Mouse (Mus musculus): ENCODE results near the gene Mlxip. TPM values are rescaled to one million over a fixed set of nuclear protein-coding genes. Genes with fewer than 3 reads are reported as not detected.

The Mlxip gene
- polyA plus RNA-seq, 1 experiment from 2014 or later: 14.0 TPM

DNA sequence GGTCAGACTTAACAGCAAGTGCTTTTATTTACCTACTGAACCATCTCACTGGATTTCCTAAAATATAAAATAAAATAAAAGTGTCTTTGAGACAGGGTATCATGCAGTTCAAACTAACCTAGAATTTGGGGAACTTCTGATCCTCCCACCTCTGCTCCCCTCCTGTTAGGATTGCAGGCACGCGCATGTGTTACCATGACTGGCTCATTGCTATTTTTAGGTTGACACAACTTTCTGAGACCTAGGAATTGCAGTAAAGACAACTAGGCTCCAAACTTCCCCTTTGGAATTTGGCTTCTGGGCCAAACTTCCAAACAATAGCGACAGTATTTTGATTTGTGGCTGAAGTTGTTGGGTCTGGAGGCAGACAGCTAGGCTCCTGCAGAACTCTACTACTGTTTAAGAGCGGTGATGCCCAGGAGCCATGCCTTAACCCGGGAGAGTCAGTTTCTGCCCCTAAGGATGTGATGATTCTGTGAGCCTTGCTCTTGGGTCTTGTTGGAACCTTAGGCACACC, 754 bp upstream of the Mlxip start:
- H3K4me3 ChIP-seq (ENCODE audit: low read depth, low read length): peak overlapping the region; percentile 97
- H3K9me3 ChIP-seq (ENCODE audit: control insufficient read depth, low read length): no peaks in the 10 kb centered on the region
- H3K36me3 ChIP-seq (ENCODE audit: control insufficient read depth, insufficient read depth, low read length): no peaks in the 10 kb centered on the region
- no peak for ATAC-seq (replicated peaks; ENCODE audit: low FRiP score)
- H3K27ac ChIP-seq (ENCODE audit: low read depth, low read length): peak overlapping the region; percentile 76
- peak overlapping the region; percentile 93 for H3K9ac ChIP-seq (ENCODE audit: low read depth, low read length)
- H3K27me3 ChIP-seq (replicated peaks; ENCODE audit: control insufficient read depth, insufficient read depth, low read length): no peaks in the 10 kb centered on the region
- DNase-seq (ENCODE audit: low spot score): no peak
- peaks cover 37% of the 10 kb centered on the region for H3K4me1 ChIP-seq (replicated peaks; ENCODE audit: control insufficient read depth, insufficient read depth, low read length)
- H3K4me2 ChIP-seq: peak overlapping the region; percentile 87
- 26% methylated on average over 5 of the region's 5 CpGs for WGBS

DNA sequence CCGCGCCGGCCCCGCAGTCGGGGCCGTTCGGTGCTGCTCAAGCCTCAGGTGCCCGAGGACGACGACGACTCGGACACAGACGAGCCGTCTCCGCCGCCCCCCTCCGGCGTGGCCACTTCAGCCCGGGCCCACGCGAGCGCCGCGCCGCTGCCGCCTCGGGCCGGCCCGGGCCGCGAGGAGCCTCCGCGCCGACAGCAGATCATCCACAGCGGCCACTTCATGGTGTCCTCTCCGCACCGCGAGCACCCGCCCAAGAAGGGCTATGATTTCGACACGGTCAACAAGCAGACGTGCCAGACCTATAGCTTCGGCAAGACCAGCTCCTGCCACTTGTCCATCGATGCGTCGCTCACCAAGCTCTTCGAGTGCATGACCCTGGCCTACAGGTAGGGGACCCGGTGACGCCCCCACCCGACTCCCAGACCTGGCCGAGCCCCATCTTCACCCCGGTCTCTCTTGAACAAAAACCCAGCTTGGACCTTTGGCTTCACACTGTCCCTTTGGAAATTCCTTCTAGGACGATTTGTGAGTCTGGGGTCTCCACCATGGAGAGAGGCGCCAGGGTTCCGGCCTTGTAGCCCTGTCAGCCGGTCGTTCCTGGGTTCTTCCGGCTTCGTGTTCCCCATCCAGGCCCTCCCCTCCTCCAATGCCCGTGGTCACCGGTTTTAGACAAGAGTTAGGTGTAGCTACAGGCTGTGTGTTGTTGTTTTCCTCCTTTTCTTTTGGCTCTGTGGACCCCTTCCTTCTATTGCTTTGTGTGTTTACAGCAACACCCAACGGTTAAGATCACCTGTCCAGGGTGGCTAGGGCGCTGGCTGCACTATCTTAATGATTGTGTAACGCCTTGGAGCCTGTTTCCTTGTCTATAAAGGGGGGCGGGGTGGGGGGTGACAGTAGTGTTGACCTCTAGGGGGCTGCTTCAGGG, 621 bp downstream of the Mlxip start:
- Histone ChIP-seq H3K36me3 (ENCODE audit: control insufficient read depth, insufficient read depth, low read length) (no peaks in the 10 kb centered on the region), H3K4me1 (replicated peaks; ENCODE audit: control insufficient read depth, insufficient read depth, low read length) (peaks cover 37% of the 10 kb centered on the region), H3K27ac (ENCODE audit: low read depth, low read length) (peak overlapping the region; percentile 76), H3K27me3 (replicated peaks; ENCODE audit: control insufficient read depth, insufficient read depth, low read length) (no peaks in the 10 kb centered on the region), H3K9me3 (ENCODE audit: control insufficient read depth, low read length) (no peaks in the 10 kb centered on the region), H3K4me2 (peak overlapping the region; percentile 87), H3K4me3 (ENCODE audit: low read depth, low read length) (peak overlapping the region; percentile 97), H3K9ac (ENCODE audit: low read depth, low read length) (peak overlapping the region; percentile 93)
- DNase-seq (ENCODE audit: low spot score): peak; percentile 67
- peak; percentile 24; the same call in 1 of the 2 replicates for ATAC-seq (replicated peaks; ENCODE audit: low FRiP score)
- under 1% methylated on average over 65 of the region's 65 CpGs for WGBS

DNA sequence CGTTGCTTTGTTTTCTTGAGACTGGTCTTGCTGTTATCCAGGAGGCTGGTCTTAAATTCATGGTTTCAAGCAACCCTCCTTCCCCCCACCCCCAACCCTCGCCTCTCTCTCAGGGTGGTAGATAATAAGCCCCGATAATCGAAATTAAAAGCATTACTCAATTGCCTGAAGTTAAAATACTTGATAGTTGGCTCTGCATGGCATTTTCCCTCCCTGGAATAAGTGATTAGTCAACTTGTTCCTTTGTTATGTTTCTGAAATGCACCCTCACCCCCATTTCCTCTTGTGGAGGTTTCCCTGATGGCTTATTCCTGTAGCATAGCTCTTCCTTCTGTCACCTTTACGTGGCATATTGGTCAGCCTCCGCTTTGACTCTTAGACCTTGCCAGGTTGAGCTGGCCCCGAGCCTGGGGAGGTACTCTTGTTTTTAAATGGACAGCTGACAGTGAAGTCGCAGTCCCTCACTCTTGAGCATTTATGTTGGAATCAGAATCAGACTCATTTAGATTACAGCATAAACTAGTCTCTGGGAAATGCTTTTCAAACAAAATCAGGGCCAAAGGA, 2.4 kb downstream of the Mlxip start:
- ATAC-seq (replicated peaks; ENCODE audit: low FRiP score) (no peak), DNase-seq (ENCODE audit: low spot score) (no peak)
- Histone ChIP-seq H3K27ac (ENCODE audit: low read depth, low read length) (no peak overlapping the region), H3K4me3 (ENCODE audit: low read depth, low read length) (peak overlapping the region; percentile 97; the same call in 1 of the 2 replicates), H3K36me3 (ENCODE audit: control insufficient read depth, insufficient read depth, low read length) (no peaks in the 10 kb centered on the region), H3K27me3 (replicated peaks; ENCODE audit: control insufficient read depth, insufficient read depth, low read length) (no peaks in the 10 kb centered on the region), H3K4me2 (peak overlapping the region; percentile 87), H3K9me3 (ENCODE audit: control insufficient read depth, low read length) (no peaks in the 10 kb centered on the region), H3K4me1 (replicated peaks; ENCODE audit: control insufficient read depth, insufficient read depth, low read length) (peaks cover 37% of the 10 kb centered on the region), H3K9ac (ENCODE audit: low read depth, low read length) (peak overlapping the region; percentile 30; the same call in 1 of the 2 replicates)
- WGBS: 53% methylated on average over 8 of the region's 8 CpGs

DNA sequence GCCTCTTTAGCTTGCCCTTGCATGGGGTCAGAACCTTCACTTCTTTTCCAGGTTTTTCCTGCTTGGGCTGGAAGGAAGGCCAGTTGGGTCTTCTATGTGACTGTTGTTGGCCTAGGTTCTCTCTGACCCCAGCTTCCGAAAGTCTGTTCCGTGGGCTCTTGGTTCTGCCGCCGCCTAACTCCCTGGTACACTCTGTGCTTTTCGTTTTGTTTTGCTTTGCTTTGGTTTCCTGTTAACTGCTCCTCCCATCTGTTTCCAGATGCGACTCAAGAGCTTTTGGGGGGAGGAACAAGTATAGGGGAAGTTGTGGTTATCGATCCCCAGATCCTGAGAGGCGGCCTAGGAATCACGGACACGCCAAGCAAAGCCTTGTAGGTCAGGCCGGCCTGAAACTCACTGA, 3.2 kb downstream of the Mlxip start:
- no peak overlapping the region for H3K27ac ChIP-seq (ENCODE audit: low read depth, low read length)

DNA sequence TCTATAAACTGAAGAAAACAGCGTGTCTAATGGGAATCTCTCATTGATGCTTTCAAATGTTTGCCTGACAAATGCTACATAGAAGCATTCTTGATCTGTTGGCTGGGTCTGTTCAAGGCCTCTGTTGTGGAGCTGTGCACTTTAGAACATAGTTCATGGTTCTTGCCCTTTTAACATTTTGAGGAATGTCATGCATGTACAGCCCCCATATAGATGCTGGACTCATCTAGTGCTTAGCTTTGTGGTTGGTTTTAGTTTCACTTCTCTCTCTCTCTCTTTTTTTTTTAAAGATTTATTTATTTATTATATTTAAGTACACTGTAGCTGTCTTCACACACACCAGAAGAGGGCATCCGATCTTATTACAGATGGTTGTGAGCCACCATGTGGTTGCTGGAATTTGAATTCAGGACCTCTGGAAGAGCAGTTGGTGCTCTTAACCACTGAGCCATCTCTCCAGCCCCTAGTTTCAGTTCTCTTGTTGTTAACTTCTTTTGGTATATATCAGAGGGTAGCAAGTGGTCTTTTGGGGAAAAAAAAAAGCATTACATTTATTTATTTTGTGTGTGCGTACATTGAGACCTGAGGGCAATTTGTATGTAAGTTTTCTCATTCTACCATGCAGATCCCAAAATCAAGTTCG, 4.4 kb downstream of the Mlxip start:
- WGBS: 88% methylated on average over 4 of the region's 4 CpGs
- Histone ChIP-seq H3K4me3 (ENCODE audit: low read depth, low read length) (no peak overlapping the region), H3K27ac (ENCODE audit: low read depth, low read length) (no peak overlapping the region), H3K4me2 (no peak overlapping the region), H3K9me3 (ENCODE audit: control insufficient read depth, low read length) (no peaks in the 10 kb centered on the region), H3K9ac (ENCODE audit: low read depth, low read length) (no peak overlapping the region), H3K36me3 (ENCODE audit: control insufficient read depth, insufficient read depth, low read length) (no peaks in the 10 kb centered on the region), H3K4me1 (replicated peaks; ENCODE audit: control insufficient read depth, insufficient read depth, low read length) (peaks cover 34% of the 10 kb centered on the region), H3K27me3 (replicated peaks; ENCODE audit: control insufficient read depth, insufficient read depth, low read length) (no peaks in the 10 kb centered on the region)
- ATAC-seq (replicated peaks; ENCODE audit: low FRiP score) (no peak), DNase-seq (ENCODE audit: low spot score) (no peak)

More for the DNA sequence above, 3.2 kb downstream of the Mlxip start:
- H3K9ac ChIP-seq (ENCODE audit: low read depth, low read length): no peak overlapping the region
- no peak for DNase-seq (ENCODE audit: low spot score)
- no peak for ATAC-seq (replicated peaks; ENCODE audit: low FRiP score)
- H3K4me3 ChIP-seq (ENCODE audit: low read depth, low read length): peak overlapping the region; percentile 11; the same call in 1 of the 2 replicates
- 41% methylated on average over 11 of the region's 11 CpGs for WGBS
- H3K9me3 ChIP-seq (ENCODE audit: control insufficient read depth, low read length): no peaks in the 10 kb centered on the region
- H3K36me3 ChIP-seq (ENCODE audit: control insufficient read depth, insufficient read depth, low read length): no peaks in the 10 kb centered on the region
- no peaks in the 10 kb centered on the region for H3K27me3 ChIP-seq (replicated peaks; ENCODE audit: control insufficient read depth, insufficient read depth, low read length)
- H3K4me2 ChIP-seq: peak overlapping the region; percentile 87
- peaks cover 37% of the 10 kb centered on the region for H3K4me1 ChIP-seq (replicated peaks; ENCODE audit: control insufficient read depth, insufficient read depth, low read length)

DNA sequence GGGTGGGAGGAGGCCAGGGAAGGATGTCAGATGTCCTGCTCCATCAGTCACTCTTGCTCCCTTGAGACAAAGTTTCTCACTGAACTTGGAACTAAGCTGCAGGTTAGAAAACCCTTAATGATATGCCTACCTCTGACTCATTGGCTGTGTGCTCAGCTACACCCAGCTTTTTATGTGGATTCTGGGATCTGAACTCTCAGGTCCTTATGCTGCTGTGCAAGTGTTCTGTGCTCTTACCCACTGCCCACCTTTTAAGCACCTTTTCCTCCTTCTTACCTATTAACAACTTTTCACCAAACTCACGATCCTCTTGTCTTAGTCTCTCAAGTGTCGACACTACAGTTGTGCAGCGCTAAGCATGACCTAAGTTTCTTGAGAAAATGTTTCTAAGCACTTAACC, 9.9 kb downstream of the Mlxip start:
- H3K4me3 ChIP-seq (ENCODE audit: low read depth, low read length): no peak overlapping the region
- no peaks in the 10 kb centered on the region for H3K27me3 ChIP-seq (replicated peaks; ENCODE audit: control insufficient read depth, insufficient read depth, low read length)
- H3K9me3 ChIP-seq (ENCODE audit: control insufficient read depth, low read length): no peaks in the 10 kb centered on the region
- no peaks in the 10 kb centered on the region for H3K36me3 ChIP-seq (ENCODE audit: control insufficient read depth, insufficient read depth, low read length)
- WGBS: 89% methylated on average over 3 of the region's 3 CpGs
- no peak overlapping the region for H3K4me2 ChIP-seq
- H3K4me1 ChIP-seq (replicated peaks; ENCODE audit: control insufficient read depth, insufficient read depth, low read length): no peaks in the 10 kb centered on the region; the same call in 1 of the 2 replicates
- no peak overlapping the region for H3K27ac ChIP-seq (ENCODE audit: low read depth, low read length)
- H3K9ac ChIP-seq (ENCODE audit: low read depth, low read length): no peak overlapping the region
- no peak for ATAC-seq (replicated peaks; ENCODE audit: low FRiP score)
- DNase-seq (ENCODE audit: low spot score): no peak

DNA sequence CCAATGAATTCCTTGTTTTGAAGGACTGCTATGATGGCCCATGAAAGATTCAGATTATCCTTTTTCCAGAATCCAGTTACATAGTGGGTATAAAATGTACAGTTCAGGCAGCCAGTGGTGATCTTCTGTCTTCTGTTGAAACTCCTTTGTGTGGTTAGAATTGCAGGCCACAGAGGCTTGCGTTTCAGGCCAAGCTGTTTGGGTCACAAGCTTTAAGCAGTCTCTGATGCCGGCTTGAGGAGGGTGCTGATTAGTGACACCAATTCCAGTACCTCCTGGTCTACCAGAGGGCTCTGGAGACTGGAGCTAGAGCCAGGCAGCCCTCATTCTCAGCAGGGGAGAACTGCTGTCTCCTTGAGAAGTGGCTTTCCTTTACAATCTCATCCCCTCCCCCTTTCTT, 12.4 kb downstream of the Mlxip start:
- ATAC-seq (replicated peaks; ENCODE audit: low FRiP score): no peak
- Histone ChIP-seq H3K4me3 (ENCODE audit: low read depth, low read length) (no peak overlapping the region), H3K4me1 (replicated peaks; ENCODE audit: control insufficient read depth, insufficient read depth, low read length) (no peaks in the 10 kb centered on the region; the same call in 1 of the 2 replicates), H3K36me3 (ENCODE audit: control insufficient read depth, insufficient read depth, low read length) (peaks cover 9% of the 10 kb centered on the region; the same call in 1 of the 2 replicates), H3K4me2 (no peak overlapping the region), H3K9ac (ENCODE audit: low read depth, low read length) (no peak overlapping the region), H3K9me3 (ENCODE audit: control insufficient read depth, low read length) (no peaks in the 10 kb centered on the region), H3K27me3 (replicated peaks; ENCODE audit: control insufficient read depth, insufficient read depth, low read length) (no peaks in the 10 kb centered on the region), H3K27ac (ENCODE audit: low read depth, low read length) (no peak overlapping the region)
- WGBS: 47% methylated on average over 2 of the region's 2 CpGs
- no peak for DNase-seq (ENCODE audit: low spot score)

DNA sequence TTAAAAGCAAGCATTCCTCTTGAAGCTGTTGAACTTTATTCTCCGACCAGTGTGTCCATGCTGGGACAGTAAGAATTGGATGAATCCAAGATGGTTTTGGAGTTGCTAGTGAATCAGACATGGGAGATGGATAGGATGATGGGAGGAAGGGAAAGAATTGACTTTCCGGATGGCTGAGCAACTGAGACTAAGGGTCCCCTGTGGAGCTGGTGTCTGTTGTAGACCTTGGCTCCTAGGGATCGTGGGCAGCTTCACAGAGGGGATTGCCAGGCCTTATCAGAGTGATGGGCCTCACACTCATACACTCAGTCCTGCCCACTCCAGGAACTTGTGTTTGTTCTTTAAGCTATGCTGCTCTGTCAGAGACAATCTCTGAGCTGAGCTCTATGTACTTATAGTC, 13.6 kb downstream of the Mlxip start:
- Histone ChIP-seq H3K36me3 (ENCODE audit: control insufficient read depth, insufficient read depth, low read length) (peaks cover 9% of the 10 kb centered on the region; the same call in 1 of the 2 replicates), H3K27ac (ENCODE audit: low read depth, low read length) (no peak overlapping the region)
- WGBS: 70% methylated on average over 3 of the region's 3 CpGs

More for the DNA sequence above, 13.6 kb downstream of the Mlxip start:
- no peaks in the 10 kb centered on the region for H3K27me3 ChIP-seq (replicated peaks; ENCODE audit: control insufficient read depth, insufficient read depth, low read length)
- H3K4me3 ChIP-seq (ENCODE audit: low read depth, low read length): no peak overlapping the region
- no peaks in the 10 kb centered on the region; the same call in 1 of the 2 replicates for H3K4me1 ChIP-seq (replicated peaks; ENCODE audit: control insufficient read depth, insufficient read depth, low read length)
- H3K4me2 ChIP-seq: no peak overlapping the region
- ATAC-seq (replicated peaks; ENCODE audit: low FRiP score) (no peak), DNase-seq (ENCODE audit: low spot score) (no peak)
- H3K9ac ChIP-seq (ENCODE audit: low read depth, low read length): no peak overlapping the region
- no peaks in the 10 kb centered on the region for H3K9me3 ChIP-seq (ENCODE audit: control insufficient read depth, low read length)
